ENCODE assay signal across 8 mouse cellular contexts in the genomic region with DNA sequence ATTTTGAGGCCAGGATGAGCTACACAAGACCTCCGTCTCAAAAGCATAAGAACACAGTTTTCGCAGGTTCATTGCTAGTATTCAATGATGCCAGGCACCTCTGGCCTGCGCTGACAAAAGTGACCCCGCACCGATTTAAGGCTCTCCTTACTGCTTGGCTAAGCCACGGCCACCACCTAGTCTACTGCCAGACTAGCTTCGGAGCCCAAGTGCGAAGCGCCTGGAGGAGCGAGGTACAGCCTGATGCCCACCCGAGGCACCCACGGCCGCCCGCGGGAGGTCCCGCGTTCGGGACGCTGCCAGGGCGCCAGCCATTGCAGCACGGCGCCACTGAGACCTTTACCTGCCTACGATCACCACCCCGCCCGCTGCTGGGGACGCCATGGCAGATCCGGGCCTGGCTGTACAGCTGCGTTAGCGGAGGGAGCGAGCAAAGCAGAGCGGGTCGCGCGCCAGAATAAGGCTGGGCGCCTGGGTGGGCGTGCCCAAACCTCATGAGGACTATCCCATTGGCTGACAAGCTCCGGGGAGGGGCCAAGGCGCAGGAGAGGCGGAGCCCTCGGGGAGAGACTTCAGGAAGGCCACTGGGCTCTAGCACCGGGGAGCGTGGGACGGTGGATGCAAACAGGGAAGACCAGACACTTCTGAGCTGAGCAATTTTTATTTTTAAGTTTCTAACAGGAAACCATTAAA. TPM values are rescaled to one million over a fixed set of nuclear protein-coding genes. Genes with fewer than 3 reads are reported as not detected.
DNase-seq lines count a peak whose midpoint lies in the region; ATAC-seq and TF ChIP-seq lines count a peak whose summit lies in the region.

Cryl1 (minus strand) TSS at position 465 of the 693 bp plus-strand sequence.

- H3K9ac ChIP-seq in forebrain, embryonic 16.5 days (replicated peaks; ENCODE audit: low read depth, low read length): peak within 1 kb of the TSS; percentile 67
- H3K9ac ChIP-seq in lung, embryonic 14.5 days: peak within 1 kb of the TSS; percentile 81

- H3K9me3 ChIP-seq in G1E (replicated peaks): no peaks in the 10 kb centered on the region
- H3K9me3 ChIP-seq in forebrain, embryonic 16.5 days (ENCODE audit: control insufficient read depth, low read length): no peaks in the 10 kb centered on the region
- H3K9me3 ChIP-seq in lung, embryonic 14.5 days (ENCODE audit: low read depth, low read length): no peaks in the 10 kb centered on the region

- no peak for TF ChIP-seq CTCF in G1E (IDR thresholded peaks at IDR 0.05; ENCODE audit: low read depth, low read length)
- no peak for TF ChIP-seq CTCF in layer of hippocampus, adult 2 months (conservative IDR thresholded peaks at IDR 0.05)
- TF ChIP-seq CTCF in lung, embryonic 14.5 days (IDR thresholded peaks at IDR 0.05; ENCODE audit: low read depth): no peak
- TF ChIP-seq CTCF in olfactory bulb, adult 2 months (IDR thresholded peaks at IDR 0.05; ENCODE audit: insufficient read depth, low read depth, low read length): no peak
- TF ChIP-seq CTCF in thymus, adult 2 months (IDR thresholded peaks at IDR 0.05; ENCODE audit: borderline replicate concordance, control insufficient read depth, extremely low read depth, insufficient read depth, low read length, poor library complexity): peak; percentile 70; the same call in 1 of the 2 replicates

- H3K27me3 ChIP-seq in G1E (ENCODE audit: insufficient read depth, low read length): no peaks in the 10 kb centered on the region
- H3K27me3 ChIP-seq in forebrain, embryonic 16.5 days (replicated peaks; ENCODE audit: control insufficient read depth, insufficient read depth, low read length): no peaks in the 10 kb centered on the region
- no peaks in the 10 kb centered on the region for H3K27me3 ChIP-seq in lung, embryonic 14.5 days (ENCODE audit: insufficient read depth, low read length)
- no peaks in the 10 kb centered on the region for H3K27me3 ChIP-seq in thymus, adult 2 months (ENCODE audit: control insufficient read depth, insufficient read depth, low read length)

- TF ChIP-seq POLR2A in olfactory bulb, adult 2 months (IDR thresholded peaks at IDR 0.05; ENCODE audit: insufficient read depth, low read depth, low read length): peak; percentile 77; the same call in 1 of the 2 replicates
- TF ChIP-seq POLR2A in thymus, adult 2 months (IDR thresholded peaks at IDR 0.05; ENCODE audit: control insufficient read depth, extremely low read depth, insufficient read depth, low read length, poor library complexity): peak; percentile 82

- peaks cover 29% of the 10 kb centered on the region for H3K4me1 ChIP-seq in G1E (ENCODE audit: insufficient read depth, low read depth, low read length)
- 0 out of 2 replicates have a peak, but pooled peaks cover 5% of the 10 kb centered on the region for H3K4me1 ChIP-seq in forebrain, embryonic 16.5 days (replicated peaks; ENCODE audit: control insufficient read depth, insufficient read depth, low read length)
- H3K4me1 ChIP-seq in lung, embryonic 14.5 days (ENCODE audit: insufficient read depth): peaks cover 4% of the 10 kb centered on the region; the same call in 1 of the 2 replicates
- no peaks in the 10 kb centered on the region for H3K4me1 ChIP-seq in olfactory bulb, adult 2 months (ENCODE audit: control insufficient read depth, insufficient read depth, low read length)
- 0 out of 2 replicates have a peak, but pooled peaks cover 6% of the 10 kb centered on the region for H3K4me1 ChIP-seq in thymus, adult 2 months (replicated peaks; ENCODE audit: control insufficient read depth, insufficient read depth, low read length)

- H3K27ac ChIP-seq in forebrain, embryonic 16.5 days (ENCODE audit: low read length): no peak within 1 kb of the TSS
- peak within 1 kb of the TSS; percentile 85 for H3K27ac ChIP-seq in layer of hippocampus, adult 2 months
- peak within 1 kb of the TSS; percentile 80 for H3K27ac ChIP-seq in lung, embryonic 14.5 days (ENCODE audit: low read depth)
- no peak within 1 kb of the TSS for H3K27ac ChIP-seq in olfactory bulb, adult 2 months (ENCODE audit: insufficient read depth, low read depth, low read length)
- H3K27ac ChIP-seq in thymus, adult 2 months (ENCODE audit: control insufficient read depth, insufficient read depth, low read length): no peak within 1 kb of the TSS; the same call in 1 of the 2 replicates

- ATAC-seq in G1E (ENCODE audit: extremely low read depth, insufficient number of reproducible peaks, low FRiP score, poor library complexity, severe bottlenecking): peak; percentile 100
- ATAC-seq in forebrain, embryonic 16.5 days: peak; percentile 100
- ATAC-seq in lung, embryonic 14.5 days (ENCODE audit: insufficient read depth): peak; percentile 100

- intact Hi-C loops in heart, postnatal 36 days (cut with DNase I): loop anchor here (2.0 kb wide), 1 partner anchor 27 kb away; the partner anchor contains the start of gene Ift88

- peak; percentile 91 for DNase-seq in G1E (ENCODE audit: low spot score)
- peak; percentile 95 to 98 for DNase-seq in cerebellum, adult 18-20 months
- DNase-seq in heart, postnatal 36 days: peak; percentile 95 to 96
- peak; percentile 92 to 94 for DNase-seq in layer of hippocampus, adult 2 months (ENCODE audit: low spot score in 2 of 2)
- peak; percentile 99 for DNase-seq in lung, embryonic 14.5 days
- DNase-seq in thymus, adult 2 months: peak; percentile 99

- 2% methylated on average over 43 of the region's 43 CpGs for WGBS in forebrain, embryonic 16.5 days
- 3% methylated on average over 43 of the region's 43 CpGs for WGBS in lung, embryonic 14.5 days
- 2% methylated on average over 43 of the region's 43 CpGs for WGBS in olfactory bulb, adult 2 months
- WGBS in thymus, adult 2 months: 3% methylated on average over 43 of the region's 43 CpGs

- peaks cover 4% of the 10 kb centered on the region for H3K36me3 ChIP-seq in G1E (replicated peaks)
- no peaks in the 10 kb centered on the region for H3K36me3 ChIP-seq in forebrain, embryonic 16.5 days (ENCODE audit: control insufficient read depth, insufficient read depth)
- H3K36me3 ChIP-seq in lung, embryonic 14.5 days (ENCODE audit: insufficient read depth): no peaks in the 10 kb centered on the region
- no peaks in the 10 kb centered on the region for H3K36me3 ChIP-seq in thymus, adult 2 months (ENCODE audit: control insufficient read depth, insufficient read depth, low read length)

- H3K4me3 ChIP-seq in G1E (ENCODE audit: low read depth, low read length): peak within 1 kb of the TSS; percentile 84
- H3K4me3 ChIP-seq in forebrain, embryonic 16.5 days (replicated peaks; ENCODE audit: low read length): peak within 1 kb of the TSS; percentile 56
- peak within 1 kb of the TSS; percentile 69 for H3K4me3 ChIP-seq in layer of hippocampus, adult 2 months
- peak within 1 kb of the TSS; percentile 59 for H3K4me3 ChIP-seq in lung, embryonic 14.5 days (ENCODE audit: low read depth, low read length)
- peak within 1 kb of the TSS; percentile 70 for H3K4me3 ChIP-seq in olfactory bulb, adult 2 months (ENCODE audit: insufficient read depth, low read depth, low read length)
- peak within 1 kb of the TSS; percentile 69 for H3K4me3 ChIP-seq in thymus, adult 2 months (ENCODE audit: control insufficient read depth, insufficient read depth, low read length)

- H3K4me2 ChIP-seq in forebrain, embryonic 16.5 days (ENCODE audit: low read length): peak within 1 kb of the TSS; percentile 69
- H3K4me2 ChIP-seq in lung, embryonic 14.5 days: peak within 1 kb of the TSS; percentile 86

RNA-seq across cellular contexts. Expression of gene Cryl1, which starts in this region (rescaled TPM):
- total RNA-seq in G1E (2014; fragmentation: Nextera tagmentation): 12.6 and 15.0 TPM in 2 replicates
- total RNA-seq in G1E (2017): 21.4 and 22.1 TPM in 2 replicates
- 9.7 and 10.2 TPM in 2 replicates for polyA plus RNA-seq in G1E (2012)
- polyA plus RNA-seq in forebrain, embryonic 16.5 days (2015; fragmentation: Nextera tagmentation; extraction: Ambion mirVana): 8.4 TPM in 2 replicates
- total RNA-seq in heart, postnatal 36 days (2021): 1 to 10 TPM; 5.2 to 6.3 TPM
- total RNA-seq in layer of hippocampus, adult 2 months (2021): 10 to 100 TPM; 18.2 to 21.5 TPM
- 21.3 and 22.2 TPM in 2 replicates for polyA plus RNA-seq in lung, embryonic 14.5 days (2014; fragmentation: Nextera tagmentation; extraction: Ambion mirVana)
- polyA plus RNA-seq in olfactory bulb, adult 2 months (2012; ENCODE audit: insufficient read depth, insufficient read length, low replicate concordance, missing spikeins): not detected in 2 replicates
- 33.3 and 40.1 TPM in 2 replicates for polyA plus RNA-seq in thymus, adult 2 months (2012; rRNA removed)

Comparison
In these comparisons a context has a peak if more than half of its experiments do, and no peak if none do; other contexts are left out.
1. H3K27ac ChIP-seq: peak in layer of hippocampus, adult 2 months (single experiment) and lung, embryonic 14.5 days (single experiment); none in forebrain, embryonic 16.5 days (single experiment), olfactory bulb, adult 2 months (single experiment) and thymus, adult 2 months (single experiment).
2. Peak in every context shown above with its lines, with median percentiles within 50 percentile points of each other: ATAC-seq, DNase-seq and H3K4me3 ChIP-seq.